Mouse (Mus musculus) ES-Bruce4 (cell line): ENCODE results near the gene Phlda2.

Experiments used
- EP300 ChIP-seq: IDR thresholded peaks from 2 replicates; pipeline ENCODE4 v1.6.1; 2011; ENCODE audit warnings: low read depth, low read length; ENCODE audit not compliant: insufficient read depth
- POLR2A ChIP-seq: IDR thresholded peaks from one replicate; pipeline ENCODE4 v1.8.1; 2011; ENCODE audit warnings: low read length; ENCODE audit not compliant: insufficient read depth

DNA sequence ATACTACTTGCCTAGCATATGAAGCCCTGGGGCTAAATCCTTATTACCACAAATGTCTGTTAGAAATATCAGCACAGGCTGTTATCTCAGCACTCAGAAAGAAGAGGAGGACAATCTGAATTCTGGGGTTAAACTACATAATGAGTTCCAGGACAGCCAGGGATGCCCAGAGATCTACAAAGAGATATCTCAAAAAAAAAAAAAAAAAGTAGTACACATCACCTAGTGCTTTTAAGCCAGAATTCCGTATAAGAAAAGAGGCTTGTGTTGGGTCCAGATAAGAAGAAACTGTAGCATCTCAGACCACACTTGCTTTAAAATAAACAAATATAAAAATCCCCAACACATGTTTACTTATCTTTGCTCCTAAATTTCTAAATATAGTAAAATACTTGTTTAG is 35.7 kb upstream of the Phlda2 start:
- TF ChIP-seq POLR2A (no peak), EP300 (no peak)
